Mouse (Mus musculus) adrenal gland, adult 18-20 months (tissue): ENCODE measurements at regions not wholly inside any gene's neighbourhood (a gene's known extent, or its start where the extent isn't known, plus 50 kb on each side); places are given as distances from the start of the nearest gene placed in this dataset.

Experiments
- DNase-seq, 2 experiments: peaks; one replicate each; pipeline ENCODE4 v3.0.0; 2021 to 2022; ENCODE audit warnings: low spot score in 2 of 2

DNA sequence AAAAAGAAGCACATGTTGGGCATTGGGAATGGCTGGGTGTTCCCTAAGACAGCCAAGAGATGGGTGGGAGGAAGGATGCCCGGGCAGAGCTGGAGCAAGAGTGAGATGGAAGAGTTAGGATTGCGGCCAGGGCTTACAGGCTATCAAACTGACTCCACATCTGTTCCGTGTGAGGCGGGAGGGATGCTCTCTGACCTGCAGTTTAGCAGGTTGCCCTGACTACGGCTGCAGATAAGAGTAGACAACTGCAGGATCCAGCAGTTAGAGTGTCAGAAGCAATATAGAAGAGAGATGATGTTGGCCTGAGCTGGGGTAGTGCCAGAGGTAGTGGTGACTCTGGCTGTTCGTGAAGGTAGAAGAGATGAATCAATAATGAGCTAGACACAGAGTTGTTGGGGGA, 61.6 kb upstream of the Syt6 start:
- no peak for DNase-seq

DNA sequence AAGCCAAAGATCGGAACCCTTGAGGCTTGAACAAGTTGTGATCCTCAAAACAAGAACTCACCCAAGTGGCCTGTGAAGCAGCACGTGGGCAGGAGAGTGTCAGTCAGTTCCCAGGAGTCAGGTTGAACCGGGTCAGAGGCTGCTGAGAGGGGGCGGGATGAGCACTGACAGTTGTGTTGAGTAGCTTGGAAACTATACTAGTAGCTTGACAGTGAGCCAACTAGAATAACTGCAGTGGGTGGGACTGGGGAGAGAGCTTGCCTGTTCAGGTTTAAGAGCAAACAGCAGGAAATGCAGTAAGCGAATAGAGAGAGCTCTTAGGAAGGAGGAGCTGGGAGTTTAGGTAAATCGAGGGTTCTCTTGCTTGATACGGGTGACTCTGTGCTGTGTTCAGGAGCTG, 61.0 kb upstream of the Syt6 start:
- DNase-seq = no peak

DNA sequence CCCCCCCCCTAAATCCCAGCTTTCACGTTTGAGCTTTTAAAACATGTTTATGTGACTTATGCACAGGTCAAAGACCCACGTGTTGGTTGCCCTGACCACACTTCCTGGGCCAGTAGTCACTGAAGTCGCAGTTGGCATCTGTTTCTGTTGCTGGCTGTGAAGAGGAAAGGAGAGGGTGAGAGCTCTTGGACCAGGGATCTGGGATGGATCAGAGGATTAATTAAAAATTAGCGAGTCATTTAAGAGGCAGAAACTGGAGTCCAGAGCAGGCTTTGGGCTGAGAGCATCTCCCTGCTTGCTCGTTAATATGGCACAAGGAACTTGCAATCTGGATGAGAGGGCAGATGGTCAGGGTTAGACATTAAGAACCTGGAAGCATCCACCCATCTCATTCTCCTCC, 59.1 kb upstream of the Syt6 start:
- DNase-seq = no peak

DNA sequence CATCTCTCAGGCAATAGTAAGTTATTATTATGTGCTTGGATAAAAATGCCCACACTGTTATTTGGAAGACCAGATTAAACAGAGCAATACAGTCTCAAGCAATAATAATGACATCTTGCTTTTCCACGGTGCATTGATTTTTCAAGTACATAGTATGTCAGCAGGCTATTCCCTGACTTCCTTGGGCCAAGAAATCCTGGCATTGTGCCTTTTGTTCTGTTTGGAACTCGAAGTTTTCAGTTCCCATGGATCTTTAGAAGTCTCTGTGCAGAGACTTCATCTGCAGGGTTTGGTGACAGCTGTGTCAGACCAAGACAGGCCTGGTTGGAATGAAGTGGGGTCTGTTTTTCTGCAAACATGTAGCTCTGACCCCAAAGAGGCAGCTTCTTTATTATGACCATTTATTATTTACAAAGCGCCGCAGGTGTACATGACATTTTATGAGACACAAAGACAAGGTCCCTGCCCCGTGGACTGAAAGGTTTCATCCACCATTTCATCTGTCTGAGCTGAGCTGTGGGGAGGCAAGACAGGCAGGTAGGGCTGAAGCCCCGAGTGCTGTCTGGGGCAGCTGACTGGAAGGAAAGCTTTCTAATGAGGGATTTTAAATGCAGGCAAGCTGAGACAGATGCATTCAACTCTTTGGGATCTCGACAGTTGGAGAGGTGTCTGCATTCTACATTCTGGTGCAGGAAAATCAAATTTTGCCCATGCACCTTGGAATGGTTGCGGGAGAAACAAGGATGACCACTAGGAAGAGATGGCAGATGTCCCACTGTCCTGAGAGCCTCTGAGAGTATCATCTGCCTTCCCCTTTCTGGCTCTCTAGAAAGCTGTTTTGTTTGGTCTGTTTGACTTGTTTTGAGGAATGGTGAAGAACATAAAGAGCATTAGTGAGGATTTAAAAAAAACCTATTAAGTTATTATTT, 57.4 kb upstream of the Syt6 start:
- no peak for DNase-seq

DNA sequence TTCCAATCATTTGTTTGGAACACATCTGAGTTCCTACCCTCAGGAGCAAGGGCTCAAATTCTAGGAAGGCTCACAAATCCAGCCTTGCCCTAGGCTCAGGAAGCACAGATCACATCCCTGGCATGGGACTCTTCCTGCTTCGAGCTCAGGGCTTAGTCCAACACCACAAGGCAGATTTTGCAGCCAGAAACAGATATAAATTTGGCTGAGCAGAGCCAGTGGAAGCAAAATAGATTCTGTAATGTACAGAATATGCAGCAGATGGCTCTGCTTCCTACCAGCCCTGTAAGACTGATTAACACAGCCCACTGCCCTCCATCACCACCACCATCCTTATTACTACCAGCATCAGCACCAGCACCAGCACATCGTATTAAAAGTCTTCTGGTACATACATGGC, 56.4 kb upstream of the Syt6 start:
- no peak for DNase-seq
